Mouse (Mus musculus) megakaryocyte, embryonic 14.5 days (primary cell): ENCODE measurements around the gene Ksr1.

Experiments
- FLI1 ChIP-seq: IDR thresholded peaks from 2 replicates; pipeline ENCODE4 v1.6.1; 2012; ENCODE audit warnings: low read length, inconsistent platforms, mixed read lengths
- GATA1 ChIP-seq: IDR thresholded peaks from 3 replicates; pipeline ENCODE4 v1.6.1; 2012; ENCODE audit warnings: mixed read lengths, low read length, inconsistent platforms, borderline replicate concordance

DNA sequence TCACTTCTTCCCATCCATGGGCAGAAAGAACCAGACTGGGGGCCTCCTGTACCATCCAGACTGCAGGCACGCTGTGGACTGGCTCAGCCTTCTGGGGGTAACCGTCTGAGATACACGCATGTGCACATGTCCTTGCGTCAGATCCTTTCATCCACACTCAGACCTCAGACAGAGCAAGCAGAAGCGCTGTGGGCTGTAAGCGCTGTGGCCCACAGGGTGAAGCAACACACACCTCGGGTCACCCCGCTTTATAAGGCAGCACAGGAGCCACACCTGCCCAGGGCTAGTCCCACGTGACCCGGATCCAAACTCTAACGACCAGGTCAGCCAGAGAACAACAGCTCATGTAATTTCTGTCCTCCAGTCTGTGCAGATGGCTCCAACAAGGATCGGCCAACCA lies 59.4 kb downstream of the Ksr1 start:
- TF ChIP-seq GATA1 (no peak), FLI1 (no peak)
